Mouse (Mus musculus): Measurements from ENCODE around the gene Nudt9.

DNA sequence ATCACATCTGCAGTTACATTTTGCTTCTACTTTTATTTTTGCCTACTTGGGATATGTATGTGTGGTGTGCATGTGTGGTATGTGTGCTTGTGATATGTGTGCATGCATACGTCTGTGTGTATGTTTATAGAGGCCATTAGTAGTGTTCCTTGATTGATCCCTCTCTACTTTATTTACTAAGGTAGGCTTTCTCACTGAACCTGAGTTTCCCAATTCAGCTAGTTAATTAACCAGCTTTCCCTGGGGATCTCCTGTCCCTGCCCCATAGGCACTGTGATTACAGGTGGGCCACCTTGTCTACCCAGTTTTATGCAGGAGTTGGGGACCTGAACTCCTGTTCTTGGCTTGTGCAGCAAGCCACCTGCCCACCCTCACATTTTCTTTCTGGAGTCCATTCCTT, 9.4 kb upstream of the Nudt9 start:
- TF ChIP-seq CTCF (IDR thresholded peaks at IDR 0.05; ENCODE audit: control insufficient read depth, insufficient read depth, insufficient read length): no peak
- TF ChIP-seq MYOD1 (IDR thresholded peaks at IDR 0.05; ENCODE audit: control insufficient read depth, insufficient read length, low read depth): no peak

All from C2C12 (cell line).